Mouse (Mus musculus) left cerebral cortex, postnatal 10 days (tissue): ENCODE results near the gene Fktn. TPM values are rescaled to one million over a fixed set of nuclear protein-coding genes. Genes with fewer than 3 reads are reported as not detected.
"Not testable (repeated sequence)": the region's sequence is repeated elsewhere in the genome, so short reads cannot be mapped to it uniquely, and the experiment has no call there.

ENCODE experiments used
- DNase-seq, 2 experiments: peaks; one replicate each; pipeline ENCODE4 v3.0.0; 2021 to 2022; ENCODE audit warnings: low spot score in 2 of 2, mixed read lengths in 1 of 2; ENCODE audit errors: extremely low spot score in 1 of 2
- intact Hi-C: fragments of 180-260 bp; cut with DNase I; formaldehyde crosslinking; loops from one replicate; pipeline ENCODE4 v1.15.1; 2025
- total RNA-seq, 2 experiments: library from RNA; stranded (reverse); gene quantifications; 2 replicates each; pipeline ENCODE4 v1.2.3; 2021

The Fktn gene
- total RNA-seq, 2 experiments from 2014 or later = 27.6 to 28.9 TPM

DNA sequence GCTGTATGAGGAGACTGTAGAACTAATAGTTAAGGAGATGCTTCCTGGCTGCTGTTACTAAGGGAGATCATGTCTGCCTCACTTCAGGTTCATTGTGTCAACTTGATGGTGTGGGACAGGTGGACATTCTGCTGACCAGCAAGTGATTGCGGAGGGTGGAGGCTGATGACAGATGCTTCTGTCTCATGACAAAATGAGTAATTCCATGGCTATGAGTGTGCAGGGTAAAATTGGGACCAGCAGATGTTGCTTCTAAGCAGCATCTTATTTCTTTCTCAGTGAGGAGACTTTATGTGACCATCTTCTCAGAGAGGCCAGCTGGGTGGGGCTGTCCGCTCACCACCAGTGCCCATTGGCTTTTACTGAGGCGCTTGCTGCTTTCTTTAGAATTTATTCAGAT lies 45.9 kb downstream of the Fktn start:
- intact Hi-C loops = no loop called here
- DNase-seq = no peak

DNA sequence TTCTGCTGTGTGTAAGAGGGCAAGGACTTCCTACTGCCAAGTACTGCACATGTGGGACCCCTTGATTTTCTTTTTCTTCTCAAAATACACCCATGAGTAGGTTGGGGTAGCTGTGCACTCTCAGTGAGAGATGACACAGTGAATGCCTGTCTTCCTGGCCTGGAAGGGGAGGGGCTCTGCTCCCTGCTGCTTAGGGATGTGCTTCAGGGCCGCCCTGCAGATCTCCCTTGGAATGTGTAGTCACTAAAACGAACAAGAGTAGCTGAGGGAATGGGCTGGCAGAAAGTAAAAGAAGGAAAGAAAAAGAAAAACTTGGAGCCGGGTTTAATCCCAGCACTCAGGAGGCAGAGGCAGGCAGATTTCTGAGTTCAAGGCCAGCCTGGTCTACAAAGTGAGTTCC lies 48.7 kb downstream of the Fktn start:
- intact Hi-C loops = no loop called here
- DNase-seq = no peak

GRCm38 (mm10) chr4:53770958-53771735 lies 57.3 kb downstream of the Fktn start:
- intact Hi-C loops = no loop called here
- DNase-seq = no peak

DNA sequence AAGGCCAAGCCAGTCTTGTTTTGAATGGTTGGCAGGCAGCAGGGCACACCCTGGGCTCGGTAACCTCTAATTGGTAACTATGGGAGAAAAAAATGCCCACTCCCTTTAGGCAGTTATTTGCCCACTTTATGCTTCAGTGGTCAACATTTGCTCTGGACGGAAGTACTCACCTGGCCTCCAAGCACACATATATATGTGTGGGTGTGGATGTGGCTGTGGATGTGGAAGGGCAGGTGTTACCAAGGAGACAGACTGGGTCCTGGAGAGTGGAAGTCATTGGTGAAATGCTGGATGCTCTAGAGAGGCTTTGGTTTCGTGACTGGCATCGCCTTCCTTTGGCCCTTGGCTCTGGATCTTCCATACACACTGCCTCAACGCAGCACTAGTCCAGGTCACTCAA lies 58.2 kb downstream of the Fktn start:
- DNase-seq = no peak
- intact Hi-C loops = no loop called here

DNA sequence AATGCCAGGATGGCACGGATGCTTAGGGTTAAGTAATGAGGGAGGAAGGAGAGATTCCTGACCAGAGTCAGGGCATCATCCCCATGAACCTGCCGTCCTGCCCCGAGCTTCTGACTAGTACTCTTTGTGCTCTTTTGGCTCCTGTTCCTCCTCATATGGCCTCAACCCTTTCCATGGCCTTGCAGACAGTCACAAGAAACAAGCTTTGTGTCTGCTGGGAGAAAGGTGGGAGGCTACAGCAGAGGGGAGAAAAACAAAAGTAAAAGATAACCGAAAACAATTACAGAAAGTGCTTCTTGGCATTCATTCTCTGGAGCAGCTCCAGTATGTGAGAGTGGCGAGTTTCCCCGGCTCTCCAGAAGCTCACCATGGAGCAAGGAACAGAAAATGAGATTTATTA lies 60.1 kb downstream of the Fktn start:
- intact Hi-C loops = no loop called here
- no peak for DNase-seq

DNA sequence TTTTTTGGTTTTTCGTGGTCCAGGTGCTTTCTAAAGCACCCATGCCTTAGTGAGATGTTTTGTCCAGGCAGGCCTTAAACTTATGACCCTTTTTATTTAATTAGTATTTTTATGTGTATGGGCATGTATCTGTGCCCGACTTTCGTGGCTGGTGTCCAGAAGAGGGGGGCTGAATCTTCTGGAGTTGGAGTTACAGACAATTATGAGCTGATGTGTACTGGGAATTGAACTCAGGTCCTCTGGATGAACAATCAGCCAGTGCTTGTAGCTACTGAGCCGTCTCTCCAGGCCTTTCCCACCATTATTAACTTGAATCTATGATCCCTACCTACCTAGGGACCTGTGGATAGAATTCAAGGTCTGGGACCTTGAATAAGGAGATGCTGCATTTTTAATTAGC lies 67.6 kb downstream of the Fktn start:
- intact Hi-C loops = no loop called here
- no peak for DNase-seq

DNA sequence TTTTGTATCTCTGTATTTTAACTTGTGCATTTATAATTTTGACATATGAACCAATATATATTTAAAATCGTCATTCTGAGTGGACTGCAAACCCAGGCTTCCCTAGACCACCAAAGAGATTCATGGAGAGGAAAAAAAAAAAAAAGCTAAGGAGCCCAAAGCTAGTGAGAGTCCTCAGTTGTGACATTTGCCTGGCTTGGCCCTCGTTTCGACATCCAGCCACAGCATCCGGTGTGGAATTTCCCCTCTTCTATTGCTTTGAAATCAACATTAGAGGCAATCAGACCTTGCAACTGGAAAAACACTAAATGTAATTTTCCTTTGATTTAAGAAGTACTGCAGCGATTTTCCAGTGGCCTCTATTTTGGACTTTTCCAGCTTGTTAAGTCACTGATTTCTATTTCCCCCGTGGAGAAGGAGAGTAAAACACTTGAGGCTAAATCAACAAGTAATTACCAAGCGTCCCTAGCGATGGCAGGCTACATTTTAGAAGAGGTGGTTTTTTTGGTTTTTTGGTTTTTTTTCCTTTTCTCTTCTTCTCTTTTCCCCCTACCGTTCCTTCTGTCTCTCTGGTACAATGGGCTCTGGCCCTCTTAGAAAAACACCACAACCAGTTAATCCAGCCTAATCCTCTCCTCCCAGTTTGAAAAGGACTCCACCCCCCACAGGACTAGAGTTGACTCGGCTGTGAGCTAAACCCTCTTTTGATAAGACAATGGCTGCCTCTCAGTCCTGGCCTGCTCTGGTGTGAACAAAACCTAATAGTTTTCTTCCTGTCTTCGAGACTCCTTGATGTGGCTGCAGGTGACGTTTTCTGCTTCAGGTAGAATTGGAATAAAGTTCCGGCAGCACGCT lies 68.6 kb downstream of the Fktn start:
- intact Hi-C loops = no loop called here

GRCm38 (mm10) chr4:53785746-53786398 lies 72.1 kb downstream of the Fktn start:
- DNase-seq = no peak
- intact Hi-C loops = no loop called here

More for the DNA sequence above, 68.6 kb downstream of the Fktn start:
- DNase-seq = no peak

DNA sequence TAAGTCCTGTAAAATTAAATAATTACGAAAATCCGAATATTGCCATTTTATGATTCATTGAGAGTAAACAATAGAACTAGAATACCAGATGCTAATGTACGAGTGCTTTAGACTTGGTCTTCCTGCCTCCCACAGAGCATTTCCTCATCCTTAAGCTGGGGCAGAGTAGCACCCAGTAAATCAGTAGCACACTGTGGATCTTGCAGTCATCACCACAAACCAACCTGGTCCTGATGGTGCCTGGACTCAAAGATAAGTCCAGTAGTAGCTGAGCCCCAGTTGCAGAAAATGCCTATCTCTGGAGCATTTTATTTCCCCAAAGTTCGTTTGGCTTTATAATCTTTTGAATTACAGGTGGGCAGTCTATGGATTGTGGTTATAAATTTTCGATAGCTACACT lies 73.1 kb downstream of the Fktn start:
- intact Hi-C loops = no loop called here
- no peak for DNase-seq

- DNase-seq = no peak
- intact Hi-C loops = no loop called here
Measured at GRCm38 (mm10) chr4:53789346-53789745, 75.5 kb downstream of the Fktn start.

- no peak for DNase-seq
- intact Hi-C loops = no loop called here
Measured at GRCm38 (mm10) chr4:53794257-53794966, 80.6 kb downstream of the Fktn start.

DNA sequence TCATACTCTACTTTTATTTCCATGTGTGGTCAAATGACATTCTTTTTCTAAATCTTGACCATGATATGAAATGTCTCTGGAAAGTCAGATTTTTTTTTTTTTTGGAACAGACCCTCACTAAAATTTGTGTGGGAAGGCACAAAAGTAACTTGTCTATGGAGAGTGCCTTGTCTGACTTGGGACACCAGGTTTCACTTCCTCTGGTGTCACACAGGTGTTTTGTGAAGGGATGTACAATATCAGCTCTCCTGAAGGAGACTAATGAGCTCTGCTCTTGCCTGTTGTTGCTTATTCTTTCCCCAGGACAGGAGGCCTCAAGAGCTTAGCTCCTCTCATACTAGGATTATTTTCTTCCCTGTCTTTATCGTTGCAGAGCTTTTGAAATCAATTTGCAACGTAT lies 81.3 kb downstream of the Fktn start:
- intact Hi-C loops = no loop called here
- DNase-seq = no peak

GRCm38 (mm10) chr4:53795706-53796105 lies 81.9 kb downstream of the Fktn start:
- DNase-seq = no peak
- intact Hi-C loops = no loop called here

GRCm38 (mm10) chr4:53796865-53797772 lies 83.3 kb downstream of the Fktn start:
- intact Hi-C loops = no loop called here
- DNase-seq = no peak

GRCm38 (mm10) chr4:53798896-53799676 lies 85.3 kb downstream of the Fktn start:
- intact Hi-C loops = no loop called here
- DNase-seq = no peak

DNA sequence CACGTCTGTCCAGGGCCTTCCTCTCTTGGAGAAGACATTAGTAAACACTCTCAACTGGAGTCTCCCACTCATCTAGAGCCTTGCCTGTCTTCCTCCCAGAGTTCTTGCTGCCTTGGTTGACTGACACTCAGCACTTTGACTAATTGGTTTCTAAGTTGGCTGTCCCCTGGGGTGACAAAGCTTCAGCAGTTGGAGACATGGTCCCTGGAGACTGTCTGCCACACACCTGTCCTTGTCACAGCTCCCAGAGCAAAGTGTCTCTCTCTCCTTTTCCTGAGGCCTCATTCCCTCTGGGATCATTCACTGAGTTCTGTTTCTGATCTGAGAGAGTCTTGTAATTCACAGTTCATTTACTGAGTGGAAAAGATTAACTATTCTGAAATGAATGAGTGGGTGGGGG lies 86.0 kb downstream of the Fktn start:
- intact Hi-C loops = no loop called here
- DNase-seq = no peak

DNA sequence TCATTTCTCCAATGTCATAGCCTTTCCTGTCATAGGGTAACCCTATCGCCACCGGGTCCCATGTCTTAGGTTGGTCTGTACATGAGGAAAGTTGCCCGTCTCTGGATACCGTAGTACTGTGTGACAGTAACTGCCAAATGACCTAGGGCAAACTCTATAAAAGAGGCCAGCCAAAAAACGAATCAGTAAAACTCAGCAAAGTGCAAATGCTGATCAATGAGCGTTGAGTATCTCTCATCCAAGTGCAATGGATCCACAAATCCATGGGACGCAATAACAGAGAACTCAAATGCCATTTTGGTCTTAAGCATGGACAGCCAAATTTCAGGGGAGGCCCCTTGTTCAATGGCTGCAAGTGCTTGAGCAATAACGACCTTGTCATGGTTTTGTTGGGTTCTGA lies 89.9 kb downstream of the Fktn start:
- DNase-seq, intact Hi-C loops: not testable (repeated sequence)
